19 mouse cellular contexts compared by ENCODE assay signal in the genomic region with DNA sequence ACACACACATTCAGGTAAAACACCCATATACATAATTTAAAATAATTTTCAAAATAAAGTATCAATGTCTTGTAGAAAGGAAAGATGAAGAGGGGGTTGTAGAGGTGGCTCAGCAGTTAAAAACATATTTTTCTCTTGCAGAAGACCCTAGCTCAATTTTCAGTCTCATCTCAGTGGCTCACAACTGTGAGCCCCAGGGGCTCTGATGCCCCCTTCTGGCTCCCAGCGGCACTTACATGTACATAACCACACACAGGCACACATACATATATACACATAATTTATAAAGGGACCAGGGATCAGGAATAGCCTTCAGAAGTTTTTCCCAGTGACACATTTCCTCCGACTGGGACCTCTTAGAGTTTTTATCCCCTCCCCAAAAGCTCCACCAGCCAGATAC. TPM values are rescaled to one million over a fixed set of nuclear protein-coding genes. Genes with fewer than 3 reads are reported as not detected.
DNase-seq lines count a peak whose midpoint lies in the region; ATAC-seq and TF ChIP-seq lines count a peak whose summit lies in the region.
"Had no signal": no experiment of that assay in that cellular context is flagged by ENCODE, and none has a peak within 500 bp of the region (broad histone marks: within the 10 kb centered on the region; RNA-seq: fewer than 3 reads in every experiment).

No protein-coding gene starts in this region.

- no peaks in the 10 kb centered on the region for H3K36me3 ChIP-seq in heart, embryonic 11.5 days (ENCODE audit: control insufficient read depth, insufficient read depth, low read length)
- H3K36me3 ChIP-seq in embryonic facial prominence, embryonic 10.5 days (replicated peaks): no peaks in the 10 kb centered on the region
- no peaks in the 10 kb centered on the region for H3K36me3 ChIP-seq in myocyte (ENCODE audit: control insufficient read depth, insufficient read depth)
- H3K36me3 ChIP-seq: hindbrain, embryonic 15.5 days; midbrain, embryonic 12.5 days; neural tube, embryonic 12.5 days had no signal

- ATAC-seq in heart, embryonic 11.5 days (replicated peaks; ENCODE audit: insufficient number of reproducible peaks, low FRiP score, low TSS enrichment): no peak

- peak overlapping the region; percentile 75; the same call in 1 of the 2 replicates for H3K27ac ChIP-seq in heart, embryonic 11.5 days (ENCODE audit: low read depth, low read length)
- H3K27ac ChIP-seq in layer of hippocampus, adult 2 months: no peak overlapping the region
- H3K27ac ChIP-seq in embryonic facial prominence, embryonic 10.5 days (replicated peaks): peak overlapping the region; percentile 78
- H3K27ac ChIP-seq: midbrain, embryonic 12.5 days; neural tube, embryonic 12.5 days had no signal

- no peak overlapping the region for H3ac ChIP-seq in myocyte (ENCODE audit: control insufficient read depth, insufficient read length)

- H3K4me3 ChIP-seq in heart, embryonic 11.5 days (ENCODE audit: low read depth, low read length): no peak overlapping the region
- no peak overlapping the region for H3K4me3 ChIP-seq in layer of hippocampus, adult 2 months
- H3K4me3 ChIP-seq in embryonic facial prominence, embryonic 10.5 days: no peak overlapping the region
- H3K4me3 ChIP-seq in myocyte: peak overlapping the region; percentile 5
- H3K4me3 ChIP-seq: erythroblast, embryonic 14.5 days; midbrain, embryonic 12.5 days; neural tube, embryonic 12.5 days had no signal

- peaks cover 16% of the 10 kb centered on the region for H3K4me1 ChIP-seq in heart, embryonic 11.5 days (ENCODE audit: control insufficient read depth, insufficient read depth, low read length)
- peaks cover 34% of the 10 kb centered on the region for H3K4me1 ChIP-seq in embryonic facial prominence, embryonic 10.5 days

- no peak overlapping the region for H3K4me2 ChIP-seq in heart, embryonic 11.5 days
- peak overlapping the region; percentile 89 for H3K4me2 ChIP-seq in myocyte (ENCODE audit: low read depth)
- H3K4me2 ChIP-seq: midbrain, embryonic 12.5 days; neural tube, embryonic 12.5 days had no signal

- no peaks in the 10 kb centered on the region for H3K9me3 ChIP-seq in heart, embryonic 11.5 days (replicated peaks; ENCODE audit: control insufficient read depth, low read length)
- H3K9me3 ChIP-seq in embryonic facial prominence, embryonic 10.5 days: 0 out of 2 replicates have a peak, but pooled peaks cover 4% of the 10 kb centered on the region
- H3K9me3 ChIP-seq: hindbrain, embryonic 15.5 days; neural tube, embryonic 12.5 days had no signal

- peak; percentile 44 for TF ChIP-seq CTCF in layer of hippocampus, adult 2 months (conservative IDR thresholded peaks at IDR 0.05)

- no peaks in the 10 kb centered on the region for H3K79me2 ChIP-seq in myocyte (ENCODE audit: control insufficient read depth, insufficient read depth)

- no peak for TF ChIP-seq POLR2A in myocyte (IDR thresholded peaks at IDR 0.05; ENCODE audit: insufficient read length, low read depth)

- DNase-seq in heart, postnatal 4 days: no peak
- no peak for DNase-seq in layer of hippocampus, adult 2 months (ENCODE audit: low spot score in 2 of 2)
- DNase-seq in layer of hippocampus, postnatal 25 days (ENCODE audit: extremely low spot score in 1 of 2, low spot score in 1 of 2): no peak
- no peak for DNase-seq in embryonic facial prominence, embryonic 10.5 days (ENCODE audit: low spot score)
- DNase-seq in gastrocnemius, adult 18-20 months (ENCODE audit: low spot score): no peak
- no peak for DNase-seq in adrenal gland, adult (ENCODE audit: inconsistent age in 2 of 2, low spot score in 1 of 2)
- DNase-seq: adrenal gland, adult 8-10 months; thymus, postnatal 14 days had no signal

- no peaks in the 10 kb centered on the region for H3K27me3 ChIP-seq in heart, embryonic 11.5 days (ENCODE audit: control insufficient read depth, insufficient read depth, low read length)
- no peaks in the 10 kb centered on the region for H3K27me3 ChIP-seq in embryonic facial prominence, embryonic 10.5 days (replicated peaks; ENCODE audit: low read depth, poor library complexity, severe bottlenecking)
- H3K27me3 ChIP-seq in myocyte (ENCODE audit: control insufficient read depth, insufficient read depth, insufficient read length): no peaks in the 10 kb centered on the region
- H3K27me3 ChIP-seq: hindbrain, embryonic 15.5 days; midbrain, embryonic 12.5 days; neural tube, embryonic 12.5 days had no signal

- WGBS in heart, embryonic 11.5 days (ENCODE audit: insufficient replicate concordance): 78% methylated on average over 2 of the region's 2 CpGs
- 90% methylated on average over 2 of the region's 2 CpGs for WGBS in embryonic facial prominence, embryonic 10.5 days

- H3K9ac ChIP-seq in heart, embryonic 11.5 days (ENCODE audit: low read depth, low read length): no peak overlapping the region
- H3K9ac ChIP-seq: hindbrain, embryonic 15.5 days; midbrain, embryonic 12.5 days; neural tube, embryonic 12.5 days had no signal

TF ChIP-seq in myocyte, 11 proteins besides CTCF, POLR2A, EP300 and RAD21:
- TF ChIP-seq MYOD1 (IDR thresholded peaks at IDR 0.05; ENCODE audit: control insufficient read depth in 1 of 3, insufficient read length in 2 of 3, low read depth in 2 of 3) (no peak), REST (IDR thresholded peaks at IDR 0.05; ENCODE audit: insufficient read depth, insufficient read length) (no peak), POLR2AphosphoS2 (IDR thresholded peaks at IDR 0.05; ENCODE audit: insufficient read length, low read depth) (no peak), TCF12 (IDR thresholded peaks at IDR 0.05; ENCODE audit: insufficient read depth, poor library complexity, severe bottlenecking) (no peak)
TF ChIP-seq in myocyte: peak in this region for 0.

RNA-seq across cellular contexts. Expression of a gene that starts 7.6 kb away (rescaled TPM):
- polyA plus RNA-seq in heart, embryonic 11.5 days (2014; fragmentation: Nextera tagmentation; extraction: Ambion mirVana): not detected in 2 replicates
- total RNA-seq in heart, postnatal 4 days (2021): not detected
- not detected for total RNA-seq in layer of hippocampus, adult 2 months (2021)
- total RNA-seq in layer of hippocampus, postnatal 25 days (2021): not detected
- not detected in 2 replicates for polyA plus RNA-seq in embryonic facial prominence, embryonic 10.5 days (2016; fragmentation: Nextera tagmentation; extraction: Ambion mirVana)
- not detected for polyA plus RNA-seq in myocyte (2012; fragmentation: generic; extraction: Trizol)
- total RNA-seq in gastrocnemius, adult 18-20 months (2021): not detected
- total RNA-seq: adrenal gland, adult 8-10 months; layer of hippocampus, adult 18-20 months; left cerebral cortex, postnatal 25 days had no signal
- polyA plus RNA-seq: C2C12; cortical plate, adult 2 months; erythroblast, embryonic 14.5 days; hindbrain, embryonic 15.5 days; lung, embryonic 16.5 days; midbrain, embryonic 12.5 days; neural tube, embryonic 12.5 days had no signal
